Mouse (Mus musculus) lung, postnatal 14 days (tissue): ENCODE data around the gene Disp1.

Source experiments
- DNase-seq: peaks from one replicate; pipeline ENCODE4 v3.0.0; 2021

Gene Disp1

GRCm38 (mm10) chr1:183075121-183075822, 146.1 kb downstream of the Disp1 start:
- DNase-seq: peak; percentile 5

- DNase-seq: peak; percentile 54
Observed at GRCm38 (mm10) chr1:183072263-183073050, 148.9 kb downstream of the Disp1 start.

GRCm38 (mm10) chr1:183069954-183070649, 151.2 kb downstream of the Disp1 start:
- DNase-seq: no peak

GRCm38 (mm10) chr1:183067807-183068206, 153.5 kb downstream of the Disp1 start:
- DNase-seq: no peak

GRCm38 (mm10) chr1:183066981-183067380, 154.3 kb downstream of the Disp1 start:
- DNase-seq: peak; percentile 16

GRCm38 (mm10) chr1:183060611-183061010, 160.7 kb downstream of the Disp1 start:
- no peak for DNase-seq

- peak; percentile 65 for DNase-seq
Observed at GRCm38 (mm10) chr1:183056289-183056655, 165.1 kb downstream of the Disp1 start.

- DNase-seq: peak; percentile 73
Observed at GRCm38 (mm10) chr1:183055608-183056288, 165.6 kb downstream of the Disp1 start.

GRCm38 (mm10) chr1:183052663-183053062, 168.7 kb downstream of the Disp1 start:
- no peak for DNase-seq

- no peak for DNase-seq
Observed at GRCm38 (mm10) chr1:183049295-183049694, 172.0 kb downstream of the Disp1 start.

- DNase-seq: no peak
Observed at GRCm38 (mm10) chr1:183047913-183048523, 173.3 kb downstream of the Disp1 start.

- DNase-seq: peak; percentile 81
Observed at GRCm38 (mm10) chr1:183047191-183047912, 174.0 kb downstream of the Disp1 start.

- no peak for DNase-seq
Observed at GRCm38 (mm10) chr1:183046081-183046480, 175.2 kb downstream of the Disp1 start.

- peak; percentile 17 for DNase-seq
Observed at GRCm38 (mm10) chr1:183043161-183043812, 178.0 kb downstream of the Disp1 start.

- peak; percentile 12 for DNase-seq
Observed at GRCm38 (mm10) chr1:183041703-183042102, 179.6 kb downstream of the Disp1 start.

GRCm38 (mm10) chr1:183040847-183041382, 180.4 kb downstream of the Disp1 start:
- DNase-seq: peak; percentile 43

GRCm38 (mm10) chr1:183039881-183040708, 181.2 kb downstream of the Disp1 start:
- DNase-seq: no peak

GRCm38 (mm10) chr1:183039404-183039803, 181.9 kb downstream of the Disp1 start:
- no peak for DNase-seq
